Mouse (Mus musculus) gastrocnemius, adult 2 months (tissue): ENCODE data around the gene Anxa6. TPM values are rescaled to one million over a fixed set of nuclear protein-coding genes. Genes with fewer than 3 reads are reported as not detected.

Source experiments
- DNase-seq: peaks from one replicate; pipeline ENCODE4 v3.0.0; 2022
- H3K27ac ChIP-seq: fragments of 200-600 bp; 2 replicates; pipeline ENCODE4 v1.8.1; 2022; ENCODE audit warnings: mild to moderate bottlenecking
- H3K4me3 ChIP-seq: fragments of 200-600 bp; 2 replicates; pipeline ENCODE4 v1.8.1; 2022; ENCODE audit warnings: mild to moderate bottlenecking, moderate library complexity
- CTCF ChIP-seq: fragments of 200-600 bp; IDR thresholded peaks from 2 replicates; pipeline ENCODE4 v1.8.1; 2022; ENCODE audit warnings: antibody characterized with exemption, mild to moderate bottlenecking, moderate library complexity
- intact Hi-C: fragments of 180-260 bp; cut with DNase I; formaldehyde crosslinking; loops from one replicate; pipeline ENCODE4 v1.15.1; 2025
- total RNA-seq, 2 experiments: library from RNA; stranded (reverse); gene quantifications; 2 replicates each; pipeline ENCODE4 v1.2.3; 2021

Anxa6 gene
- total RNA-seq, 2 experiments from 2014 or later, result 166 to 187 TPM

GRCm38 (mm10) chr11:55012551-55013521 is 20.4 kb downstream of the Anxa6 start:
- intact Hi-C loops, result no loop called here
- DNase-seq, result peak; percentile 69
- peak; percentile 14; the same call in 1 of the 2 replicates for TF ChIP-seq CTCF
- no peak overlapping the region for H3K4me3 ChIP-seq
- H3K27ac ChIP-seq, result peak overlapping the region; percentile 63

DNA sequence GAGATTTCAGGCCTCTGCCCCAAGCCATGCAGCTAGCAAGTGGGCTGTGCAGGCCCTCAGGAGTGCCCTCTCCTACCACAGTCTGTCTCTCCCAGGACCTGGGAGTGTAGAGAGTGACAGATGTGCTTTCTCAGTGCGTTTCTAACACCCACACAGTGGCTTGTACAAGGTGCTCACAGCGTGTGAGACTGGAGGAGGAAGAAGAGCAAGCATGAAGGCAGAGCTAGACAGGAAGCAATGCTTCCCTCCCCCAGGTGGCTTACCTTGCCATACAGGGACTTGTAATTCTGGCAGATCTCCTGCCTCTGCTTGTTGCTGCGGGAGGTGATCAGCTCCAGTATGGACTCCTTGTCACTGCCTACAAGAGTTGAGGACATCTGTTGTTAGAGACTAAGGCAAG is 21.8 kb downstream of the Anxa6 start:
- no peak overlapping the region for H3K4me3 ChIP-seq
- no peak overlapping the region for H3K27ac ChIP-seq
- intact Hi-C loops, result no loop called here
- DNase-seq, result no peak
- no peak for TF ChIP-seq CTCF

GRCm38 (mm10) chr11:55008230-55008629 is 25.0 kb downstream of the Anxa6 start:
- no peak for TF ChIP-seq CTCF
- no peak for DNase-seq
- intact Hi-C loops, result no loop called here

DNA sequence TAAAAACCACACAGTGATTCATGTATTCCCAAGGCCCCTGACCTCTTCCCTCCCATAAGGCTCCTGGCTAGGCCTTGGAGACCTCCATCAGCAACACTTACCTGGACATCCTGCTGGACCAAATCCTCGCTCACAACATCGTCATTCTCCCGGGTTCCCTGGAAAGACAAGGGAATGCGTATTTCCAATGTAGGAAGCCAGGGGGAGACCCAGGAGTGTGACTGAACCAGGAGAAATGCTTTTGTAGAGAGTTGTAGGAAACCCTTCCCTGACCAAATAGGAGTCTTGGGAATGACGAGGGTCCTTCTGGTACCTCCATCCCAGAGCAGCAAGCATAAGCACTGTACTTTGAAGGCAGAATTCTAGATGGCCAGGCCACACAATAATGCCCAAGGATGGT is 27.6 kb downstream of the Anxa6 start:
- no peak for TF ChIP-seq CTCF
- Histone ChIP-seq H3K4me3 (no peak overlapping the region), H3K27ac (peak overlapping the region; percentile 28; the same call in 1 of the 2 replicates)
- no peak for DNase-seq
- intact Hi-C loops, result no loop called here

More at GRCm38 (mm10) chr11:55008230-55008629, 25.0 kb downstream of the Anxa6 start:
- Histone ChIP-seq H3K27ac (no peak overlapping the region), H3K4me3 (no peak overlapping the region)

DNA sequence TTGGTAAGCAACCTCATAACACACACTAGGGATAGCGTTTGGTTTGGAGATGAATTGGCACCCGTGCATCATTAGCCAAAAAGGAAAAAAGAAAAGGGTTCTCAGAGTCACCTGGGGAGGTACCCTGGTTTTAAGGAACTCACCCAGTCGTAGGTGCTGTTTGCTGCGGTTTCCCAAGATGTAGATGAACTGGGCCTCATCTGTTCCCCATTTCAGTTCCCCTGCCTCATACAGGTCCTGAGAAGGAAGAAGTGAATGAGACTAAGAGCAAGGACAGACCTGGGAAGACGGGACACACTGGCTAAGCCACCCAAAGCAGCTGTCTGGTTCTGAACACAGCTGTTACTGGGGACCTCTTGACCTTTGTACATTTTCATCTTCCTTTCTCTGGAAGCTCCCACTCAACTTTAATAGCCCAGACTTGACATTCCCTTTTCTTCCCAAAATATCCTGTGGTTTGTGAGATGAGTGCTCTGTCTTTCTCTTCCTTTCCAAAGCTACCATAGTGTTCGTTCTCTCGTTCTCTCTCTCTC is 28.2 kb downstream of the Anxa6 start:
- no peak for DNase-seq
- 0 out of 2 replicates have a peak overlapping the region, but pooled peaks have one; percentile 8 for H3K27ac ChIP-seq
- no peak for TF ChIP-seq CTCF
- intact Hi-C loops, result loop anchor here (5.0 kb wide), 1 partner anchor 152 kb away; no protein-coding TSS in a partner anchor
- H3K4me3 ChIP-seq, result no peak overlapping the region

GRCm38 (mm10) chr11:54998708-54999107 is 34.5 kb downstream of the Anxa6 start:
- H3K27ac ChIP-seq, result peak overlapping the region; percentile 38
- no peak overlapping the region for H3K4me3 ChIP-seq
- TF ChIP-seq CTCF, result no peak
- intact Hi-C loops, result loop anchor here (1.0 to 2.0 kb wide), 2 partner anchors 41 to 88 kb away; no protein-coding TSS in a partner anchor
- no peak for DNase-seq

GRCm38 (mm10) chr11:54998284-54998683 is 35.0 kb downstream of the Anxa6 start:
- intact Hi-C loops, result loop anchor here (1.0 to 2.0 kb wide), 2 partner anchors 41 to 89 kb away; no protein-coding TSS in a partner anchor
- Histone ChIP-seq H3K4me3 (no peak overlapping the region), H3K27ac (no peak overlapping the region)
- TF ChIP-seq CTCF, result peak; percentile 97
- peak; percentile 72 for DNase-seq

GRCm38 (mm10) chr11:54996176-54996575 is 37.1 kb downstream of the Anxa6 start:
- no peak overlapping the region for H3K27ac ChIP-seq
- DNase-seq, result peak; percentile 64
- intact Hi-C loops, result no loop called here
- H3K4me3 ChIP-seq, result no peak overlapping the region
- TF ChIP-seq CTCF, result no peak

DNA sequence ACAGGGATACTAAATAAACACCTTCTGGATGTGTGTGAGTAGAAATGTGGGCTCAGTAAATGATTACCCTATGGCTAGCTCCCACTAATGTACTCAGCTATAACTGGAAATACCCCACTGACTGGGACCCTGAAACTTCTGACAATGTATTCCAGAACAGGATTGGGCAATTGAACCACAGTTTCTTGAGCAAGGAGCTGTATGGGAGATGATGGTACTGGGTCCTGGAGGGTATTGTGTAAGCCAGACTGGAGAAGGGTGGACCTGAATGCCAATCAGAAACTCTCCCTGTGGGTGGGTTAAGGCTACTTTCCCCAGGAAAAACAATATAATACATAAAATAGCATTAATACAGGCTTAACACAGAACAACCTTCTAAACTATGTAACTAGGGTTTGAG is 43.3 kb downstream of the Anxa6 start:
- Histone ChIP-seq H3K27ac (no peak overlapping the region), H3K4me3 (no peak overlapping the region)
- intact Hi-C loops, result loop anchor here (10.0 kb wide), 1 partner anchor 285 kb away; no protein-coding TSS in a partner anchor
- no peak for DNase-seq
- TF ChIP-seq CTCF, result no peak

- TF ChIP-seq CTCF, result no peak
- Histone ChIP-seq H3K4me3 (no peak overlapping the region), H3K27ac (no peak overlapping the region)
- intact Hi-C loops, result loop anchor here (10.0 kb wide), 1 partner anchor 284 kb away; no protein-coding TSS in a partner anchor
- no peak for DNase-seq
Measured at GRCm38 (mm10) chr11:54988754-54989349, 44.4 kb downstream of the Anxa6 start.

GRCm38 (mm10) chr11:54987974-54988373 is 45.3 kb downstream of the Anxa6 start:
- no peak overlapping the region for H3K27ac ChIP-seq
- peak; percentile 77 for TF ChIP-seq CTCF
- intact Hi-C loops, result loop anchor here (10.0 kb wide), 1 partner anchor 283 kb away; no protein-coding TSS in a partner anchor
- H3K4me3 ChIP-seq, result no peak overlapping the region
- DNase-seq, result peak; percentile 57

DNA sequence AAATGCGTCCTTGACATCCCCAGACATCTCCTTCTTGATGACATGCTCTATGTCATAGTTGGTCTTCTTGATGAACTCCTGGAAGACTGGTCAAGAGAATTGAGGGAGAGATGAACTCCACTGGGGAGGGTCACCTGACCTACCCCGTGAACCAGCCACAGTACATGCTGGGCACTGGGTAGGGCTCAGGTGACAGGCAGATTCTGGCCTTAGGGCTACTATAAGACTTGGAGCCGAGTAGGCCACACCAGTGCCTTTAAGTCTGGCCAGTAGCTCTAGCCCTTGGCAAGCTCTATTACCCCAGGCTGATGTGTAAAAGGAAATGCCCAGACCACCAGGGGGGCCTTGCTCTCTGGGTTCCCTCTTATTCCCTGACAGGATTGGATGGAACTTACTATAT is 48.2 kb downstream of the Anxa6 start:
- intact Hi-C loops, result loop anchor here (2.0 to 10.0 kb wide), 2 partner anchors 106 to 280 kb away; no protein-coding TSS in a partner anchor
- no peak for TF ChIP-seq CTCF
- Histone ChIP-seq H3K27ac (peak overlapping the region; percentile 51; the same call in 1 of the 2 replicates), H3K4me3 (no peak overlapping the region)
- DNase-seq, result peak; percentile 74
